Mouse (Mus musculus) small intestine, adult 2 months (tissue): ENCODE measurements at regions not wholly inside any gene's neighbourhood (a gene's known extent, or its start where the extent isn't known, plus 50 kb on each side); places are given as distances from the start of the nearest gene placed in this dataset.

Experiments used
- CTCF ChIP-seq: fragments of 200-500 bp; IDR thresholded peaks from 2 replicates; pipeline ENCODE4 v1.5.1; 2012; ENCODE audit warnings: low read depth, mild to moderate bottlenecking, control low read depth, inconsistent platforms, low read length, moderate library complexity, mixed read lengths; ENCODE audit not compliant: insufficient replicate concordance, insufficient read length; ENCODE audit errors: extremely low read depth
- POLR2A ChIP-seq: fragments of 200-500 bp; IDR thresholded peaks from 2 replicates; pipeline ENCODE4 v1.6.1; 2012; ENCODE audit warnings: low read depth, mild to moderate bottlenecking, control low read depth, inconsistent platforms, low read length, moderate library complexity

GRCm38 (mm10) chr17:68135436-68135835 is 131.5 kb upstream of the Arhgap28 start:
- TF ChIP-seq POLR2A (no peak), CTCF (no peak)
